28 mouse cellular contexts compared by ENCODE assay signal in the genomic region with DNA sequence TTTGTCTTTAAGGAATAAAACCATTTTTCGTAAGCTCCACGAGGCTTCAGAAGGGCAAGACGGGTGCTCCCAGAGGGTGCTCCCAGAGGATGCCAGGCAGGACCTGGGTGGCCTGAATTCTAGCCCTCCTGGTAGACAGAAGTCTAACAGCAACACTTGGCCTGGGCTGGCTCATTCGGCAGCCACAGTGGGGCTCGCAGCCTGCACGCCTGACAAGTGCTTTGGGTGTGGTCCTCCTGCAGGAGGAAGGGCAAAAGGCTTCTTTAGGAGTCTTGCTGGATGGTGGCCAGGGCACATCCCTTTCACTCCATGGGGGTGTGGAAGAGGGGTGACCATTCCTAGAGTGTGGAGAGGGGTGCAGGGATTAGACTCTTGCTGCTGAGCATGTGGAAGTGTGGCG. TPM values are rescaled to one million over a fixed set of nuclear protein-coding genes. Genes with fewer than 3 reads are reported as not detected.
"Had no signal": no experiment of that assay in that cellular context is flagged by ENCODE, and none has a peak within 500 bp of the region (broad histone marks: within the 10 kb centered on the region; RNA-seq: fewer than 3 reads in every experiment).

No protein-coding gene starts in this region.

- H3K4me1 ChIP-seq: intestine, embryonic 15.5 days; liver, embryonic 12.5 days had no signal

- H3K36me3 ChIP-seq: hindbrain, embryonic 12.5 days; intestine, embryonic 15.5 days; liver, embryonic 12.5 days had no signal

- H3K27ac ChIP-seq: heart, embryonic 10.5 days; hindbrain, embryonic 10.5 days; hindbrain, embryonic 12.5 days; hindbrain, embryonic 14.5 days; intestine, embryonic 15.5 days; kidney, embryonic 15.5 days; layer of hippocampus, adult 2 months; limb, embryonic 13.5 days; limb, embryonic 15.5 days; liver, embryonic 12.5 days; liver, embryonic 14.5 days had no signal

- H3K4me3 ChIP-seq: heart, embryonic 10.5 days; heart, embryonic 12.5 days; hindbrain, embryonic 10.5 days; hindbrain, embryonic 12.5 days; intestine, embryonic 15.5 days; kidney, embryonic 15.5 days; layer of hippocampus, adult 2 months; limb, embryonic 13.5 days; limb, embryonic 15.5 days; liver, embryonic 12.5 days had no signal

- H3K27me3 ChIP-seq: heart, embryonic 12.5 days; hindbrain, embryonic 12.5 days; intestine, embryonic 15.5 days; kidney, embryonic 15.5 days; limb, embryonic 13.5 days; limb, embryonic 15.5 days had no signal

- H3K9me3 ChIP-seq: heart, embryonic 10.5 days; hindbrain, embryonic 12.5 days; intestine, embryonic 15.5 days; kidney, embryonic 15.5 days; limb, embryonic 15.5 days; liver, embryonic 12.5 days had no signal

- ATAC-seq: hindbrain, embryonic 16.5 days; inflammation-experienced regulatory T-cells, adult 6 months; intestine, embryonic 15.5 days; intestine, postnatal 0 days; liver, embryonic 12.5 days had no signal

- DNase-seq: gastrocnemius, postnatal 14 days; heart, adult 18-20 months; heart, postnatal 10 days; heart, postnatal 4 days; kidney, adult 2 months; kidney, adult 9 months; kidney, postnatal 10 days; kidney, postnatal 25 days; kidney, postnatal 4 days; layer of hippocampus, postnatal 36 days; left cerebral cortex, postnatal 4 days had no signal

- H3K4me2 ChIP-seq: heart, embryonic 12.5 days; hindbrain, embryonic 12.5 days; hindbrain, embryonic 14.5 days; intestine, embryonic 15.5 days; kidney, embryonic 15.5 days; limb, embryonic 13.5 days; limb, embryonic 15.5 days; liver, embryonic 12.5 days had no signal

- H3K9ac ChIP-seq: heart, embryonic 12.5 days; hindbrain, embryonic 12.5 days; hindbrain, embryonic 14.5 days; intestine, embryonic 15.5 days; kidney, embryonic 15.5 days; limb, embryonic 13.5 days; limb, embryonic 15.5 days; liver, embryonic 12.5 days; liver, embryonic 14.5 days had no signal

RNA-seq across cellular contexts. Expression of a gene that starts 46.4 kb away (rescaled TPM):
- total RNA-seq: granulocyte monocyte progenitor cell, adult 5-6 weeks; liver, adult 2 months had no signal
- polyA plus RNA-seq: inflammation-experienced regulatory T-cells, adult 6 months; liver, adult 2 months had no signal

RNA-seq across cellular contexts. Expression of a gene that starts 48.4 kb away (rescaled TPM):
- polyA plus RNA-seq: inflammation-experienced regulatory T-cells, adult 6 months had no signal
